Mouse (Mus musculus) hindbrain, embryonic 15.5 days (tissue): Measurements from ENCODE around the gene Uchl4. TPM values are rescaled to one million over a fixed set of nuclear protein-coding genes. Genes with fewer than 3 reads are reported as not detected.

ENCODE experiments used
- ATAC-seq: fragments of 200-750 bp; cut with Nextera tagmentation; 2 replicates; pipeline ENCODE4 v1.8.0; 2017; ENCODE audit warnings: low read depth, moderate number of reproducible peaks, moderate TSS enrichment; ENCODE audit not compliant: low FRiP score
- H3K27ac ChIP-seq: fragments of 300-500 bp; sonication (generic); replicated peaks from 2 replicates; pipeline ENCODE4 v1.5.1; 2015; ENCODE audit warnings: mild to moderate bottlenecking, inconsistent platforms
- H3K27me3 ChIP-seq: fragments of 300-500 bp; sonication (generic); 2 replicates; pipeline ENCODE4 v1.6.1; 2015; ENCODE audit warnings: control low read depth, inconsistent platforms
- H3K36me3 ChIP-seq: fragments of 300-500 bp; sonication (generic); 2 replicates; pipeline ENCODE4 v1.6.1; 2015; ENCODE audit warnings: control low read depth, inconsistent platforms
- H3K4me1 ChIP-seq: fragments of 300-500 bp; sonication (generic); replicated peaks from 2 replicates; pipeline ENCODE4 v1.6.1; 2015; ENCODE audit warnings: control low read depth, inconsistent platforms
- H3K4me2 ChIP-seq: fragments of 300-500 bp; sonication (generic); 2 replicates; pipeline ENCODE4 v1.6.1; 2015; ENCODE audit warnings: moderate library complexity, mild to moderate bottlenecking, inconsistent platforms
- H3K4me3 ChIP-seq: fragments of 300-500 bp; sonication (generic); 2 replicates; pipeline ENCODE4 v1.5.1; 2015; ENCODE audit warnings: mild to moderate bottlenecking, inconsistent platforms
- H3K9ac ChIP-seq: fragments of 300-500 bp; sonication (generic); 2 replicates; pipeline ENCODE4 v1.6.1; 2015; ENCODE audit warnings: inconsistent platforms
- H3K9me3 ChIP-seq: fragments of 300-500 bp; sonication (generic); 2 replicates; pipeline ENCODE4 v1.6.1; 2016; ENCODE audit warnings: control low read depth, inconsistent platforms
- WGBS: fragments of 180-500 bp; shearing (Covaris S2); methylation state at CpG from one replicate; pipeline ENCODE4 v1.1.7; 2015; 5-methylcytosine and 5-hydroxymethylcytosine counted together
- polyA plus RNA-seq: library from polyadenylated mRNA; unstranded; fragments of >200 nt; fragmentation: Nextera tagmentation; extraction: Ambion mirVana; gene quantifications from 2 replicates; pipeline ENCODE4 v1.2.1, GENCODE M21; 2015

The Uchl4 gene
- polyA plus RNA-seq, 1 experiment from 2014 or later, result 3.2 TPM

DNA sequence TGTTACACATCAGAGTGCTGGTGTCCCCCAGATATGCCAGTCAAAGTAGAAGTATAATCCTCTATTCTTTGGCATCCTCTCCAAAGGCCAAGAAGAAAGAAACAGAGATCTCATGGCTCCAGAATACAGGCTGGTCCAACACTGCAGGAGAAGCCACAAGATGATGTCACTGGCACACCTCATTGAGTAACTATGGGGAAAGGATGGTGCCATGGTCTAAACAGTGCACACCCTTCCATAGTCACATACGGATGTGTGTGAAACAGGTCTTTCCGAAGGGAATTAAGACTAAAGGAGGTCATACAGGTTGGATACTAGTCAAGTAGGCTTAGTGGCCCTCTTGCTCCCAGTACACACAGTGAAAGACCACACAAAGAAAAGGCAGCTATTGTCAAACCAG, 18.4 kb upstream of the Uchl4 start:
- 92% methylated on average over 2 of the region's 2 CpGs for WGBS
- Histone ChIP-seq H3K9me3 (no peaks in the 10 kb centered on the region), H3K4me1 (no peaks in the 10 kb centered on the region), H3K27ac (no peak overlapping the region), H3K9ac (no peak overlapping the region), H3K4me2 (no peak overlapping the region), H3K27me3 (no peaks in the 10 kb centered on the region), H3K36me3 (no peaks in the 10 kb centered on the region), H3K4me3 (no peak overlapping the region)
- no peak for ATAC-seq

DNA sequence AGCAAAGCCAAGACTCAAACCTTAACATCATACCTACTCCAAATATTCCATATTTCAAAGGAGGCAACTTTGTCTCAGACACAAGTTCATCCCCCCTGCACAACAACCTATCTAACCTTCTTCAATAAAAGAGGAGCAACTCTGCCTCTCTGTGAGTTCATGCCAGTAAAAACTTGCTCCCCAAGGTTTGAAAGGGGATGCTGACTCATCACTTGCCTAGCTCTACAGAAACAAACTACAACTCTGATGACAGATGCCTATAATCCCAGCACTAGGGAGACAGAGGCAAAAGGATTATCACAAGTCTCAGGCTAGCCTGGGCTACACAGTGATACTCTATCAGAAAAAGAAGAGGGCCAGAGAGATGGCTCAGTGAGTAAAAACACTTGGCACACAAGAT, 17.1 kb upstream of the Uchl4 start:
- Histone ChIP-seq H3K27me3 (no peaks in the 10 kb centered on the region), H3K4me3 (no peak overlapping the region), H3K9me3 (no peaks in the 10 kb centered on the region), H3K36me3 (no peaks in the 10 kb centered on the region), H3K4me1 (no peaks in the 10 kb centered on the region), H3K27ac (no peak overlapping the region), H3K4me2 (no peak overlapping the region), H3K9ac (no peak overlapping the region)
- no peak for ATAC-seq

DNA sequence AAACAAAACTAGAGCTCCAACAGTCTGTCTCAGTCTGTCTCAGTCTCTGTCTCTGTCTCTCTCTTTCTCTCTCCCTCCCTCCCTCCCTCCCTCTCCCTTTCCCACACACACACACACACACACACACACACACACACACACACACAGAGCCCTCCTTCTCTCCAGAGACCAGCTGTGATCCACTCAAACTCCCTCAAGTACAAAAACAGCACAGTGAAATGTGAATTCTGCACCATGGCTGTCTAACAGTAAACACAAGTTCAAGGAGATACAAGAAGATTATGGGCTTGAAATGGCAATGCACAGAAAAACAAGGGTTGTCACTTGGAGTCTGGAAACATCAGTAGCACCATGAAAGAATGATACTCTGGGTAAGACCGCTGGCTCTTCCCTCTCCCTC, 15.7 kb upstream of the Uchl4 start:
- no peak overlapping the region for H3K9ac ChIP-seq
- H3K27ac ChIP-seq, result no peak overlapping the region
- no peak overlapping the region for H3K4me2 ChIP-seq
- H3K4me1 ChIP-seq, result no peaks in the 10 kb centered on the region
- 71% methylated on average over 1 of the region's 1 CpGs for WGBS
- ATAC-seq, result no peak
- H3K9me3 ChIP-seq, result no peaks in the 10 kb centered on the region
- no peaks in the 10 kb centered on the region for H3K36me3 ChIP-seq
- H3K4me3 ChIP-seq, result no peak overlapping the region
- no peaks in the 10 kb centered on the region for H3K27me3 ChIP-seq

DNA sequence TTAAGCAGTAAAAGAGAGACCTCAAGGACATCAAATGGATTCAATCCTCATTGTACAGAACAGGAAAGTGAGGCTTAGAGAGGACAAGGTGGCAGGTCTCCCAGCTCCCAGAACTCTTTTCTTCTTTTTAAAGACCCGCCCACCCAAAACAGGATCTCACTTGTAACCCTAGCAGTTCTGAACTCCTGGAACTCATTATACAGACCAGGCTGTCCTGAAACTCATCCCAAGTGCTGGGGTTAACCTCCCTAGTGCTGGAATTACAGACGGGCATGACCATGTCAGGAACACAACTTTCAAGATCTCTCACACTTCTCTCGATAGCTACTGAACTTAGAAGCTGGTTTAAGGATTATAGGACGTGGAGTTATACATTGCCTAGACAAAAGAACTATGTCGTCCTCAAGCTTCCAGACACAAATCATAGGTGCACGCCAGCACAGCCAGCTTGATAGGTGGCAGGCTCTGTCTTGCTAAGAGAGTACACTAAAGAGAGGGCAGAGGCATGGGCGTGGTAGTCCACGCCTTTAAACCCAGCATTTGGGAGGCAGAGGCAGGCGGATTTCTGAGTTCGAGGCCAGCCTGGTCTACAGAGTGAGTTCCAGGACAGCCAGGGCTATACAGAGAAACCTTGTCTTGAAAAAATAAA, 15.1 kb upstream of the Uchl4 start:
- Histone ChIP-seq H3K27me3 (no peaks in the 10 kb centered on the region), H3K4me2 (no peak overlapping the region), H3K27ac (no peak overlapping the region), H3K4me3 (no peak overlapping the region), H3K36me3 (no peaks in the 10 kb centered on the region), H3K9me3 (no peaks in the 10 kb centered on the region), H3K9ac (no peak overlapping the region), H3K4me1 (no peaks in the 10 kb centered on the region)
- WGBS, result 95% methylated on average over 10 of the region's 10 CpGs
- ATAC-seq, result no peak

DNA sequence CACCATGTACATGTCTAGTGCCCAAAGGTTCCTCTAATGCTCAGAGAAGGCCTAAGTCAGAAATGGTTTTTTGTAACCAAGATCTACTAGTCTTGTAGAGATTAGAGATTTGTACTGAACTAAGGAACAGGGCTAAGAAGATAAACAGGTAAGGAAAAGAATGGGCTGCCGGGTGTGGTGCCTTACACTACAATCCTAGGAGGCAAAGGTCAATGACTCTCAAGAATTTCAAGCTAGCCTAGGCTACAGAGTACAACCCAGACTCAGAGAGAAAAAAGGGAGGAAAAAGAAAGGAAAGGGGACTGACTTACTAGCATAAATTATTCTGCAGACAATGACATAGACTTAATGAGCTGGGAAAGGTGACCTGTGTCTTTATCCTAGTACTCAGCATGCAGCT, 14.4 kb upstream of the Uchl4 start:
- no peak overlapping the region for H3K9ac ChIP-seq
- WGBS, result 64% methylated on average over 1 of the region's 1 CpGs
- H3K36me3 ChIP-seq, result no peaks in the 10 kb centered on the region
- no peak for ATAC-seq
- no peak overlapping the region for H3K27ac ChIP-seq
- H3K4me2 ChIP-seq, result no peak overlapping the region
- no peaks in the 10 kb centered on the region for H3K4me1 ChIP-seq
- H3K4me3 ChIP-seq, result no peak overlapping the region
- no peaks in the 10 kb centered on the region for H3K27me3 ChIP-seq
- no peaks in the 10 kb centered on the region for H3K9me3 ChIP-seq

DNA sequence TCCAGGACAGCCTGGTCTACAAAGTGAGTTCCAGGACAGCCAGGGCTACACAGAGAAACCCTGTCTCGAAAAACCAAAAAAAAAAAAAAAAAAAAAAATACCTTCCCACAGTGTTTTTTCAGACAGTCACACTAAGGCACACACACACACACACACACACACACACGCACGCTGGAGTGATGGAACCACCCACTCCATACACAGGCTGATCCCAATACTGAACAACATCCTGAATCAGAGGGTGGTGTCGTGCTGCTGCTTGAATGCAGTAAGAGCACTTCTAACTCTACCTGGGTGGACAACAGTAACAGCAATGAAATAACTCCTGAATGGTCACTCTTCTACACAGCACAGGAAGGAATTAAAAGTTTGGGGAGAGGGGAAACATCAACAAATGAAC, 13.5 kb upstream of the Uchl4 start:
- no peaks in the 10 kb centered on the region for H3K9me3 ChIP-seq
- H3K36me3 ChIP-seq, result no peaks in the 10 kb centered on the region
- no peaks in the 10 kb centered on the region for H3K27me3 ChIP-seq
- H3K9ac ChIP-seq, result no peak overlapping the region
- 85% methylated on average over 4 of the region's 4 CpGs for WGBS
- no peak overlapping the region for H3K4me2 ChIP-seq
- no peak for ATAC-seq
- no peak overlapping the region for H3K27ac ChIP-seq
- no peak overlapping the region for H3K4me3 ChIP-seq
- no peaks in the 10 kb centered on the region for H3K4me1 ChIP-seq

DNA sequence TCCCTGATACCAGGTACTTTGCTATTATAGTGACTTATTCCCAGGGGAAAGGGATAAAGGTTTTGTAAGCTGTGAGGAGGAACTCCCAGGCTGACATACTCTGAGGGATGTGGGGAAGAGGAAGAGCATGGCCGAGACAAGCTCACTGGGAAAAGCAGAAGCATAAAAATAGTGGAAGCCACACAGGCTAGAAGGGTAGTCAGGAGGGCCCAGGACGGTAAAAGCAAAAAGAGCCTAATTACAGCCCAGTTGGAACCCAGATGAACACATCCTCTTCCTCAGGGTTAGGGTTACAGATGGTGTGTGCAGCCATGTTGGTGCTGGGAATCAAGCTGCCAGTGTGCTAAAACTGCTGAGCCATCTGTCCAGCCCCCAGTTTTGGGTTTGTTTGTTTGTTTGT, 12.9 kb upstream of the Uchl4 start:
- no peak overlapping the region for H3K27ac ChIP-seq
- no peaks in the 10 kb centered on the region for H3K36me3 ChIP-seq
- H3K9me3 ChIP-seq, result no peaks in the 10 kb centered on the region
- 65% methylated on average over 2 of the region's 2 CpGs for WGBS
- H3K27me3 ChIP-seq, result no peaks in the 10 kb centered on the region
- H3K9ac ChIP-seq, result no peak overlapping the region
- H3K4me1 ChIP-seq, result no peaks in the 10 kb centered on the region
- no peak overlapping the region for H3K4me3 ChIP-seq
- ATAC-seq, result no peak
- no peak overlapping the region for H3K4me2 ChIP-seq

DNA sequence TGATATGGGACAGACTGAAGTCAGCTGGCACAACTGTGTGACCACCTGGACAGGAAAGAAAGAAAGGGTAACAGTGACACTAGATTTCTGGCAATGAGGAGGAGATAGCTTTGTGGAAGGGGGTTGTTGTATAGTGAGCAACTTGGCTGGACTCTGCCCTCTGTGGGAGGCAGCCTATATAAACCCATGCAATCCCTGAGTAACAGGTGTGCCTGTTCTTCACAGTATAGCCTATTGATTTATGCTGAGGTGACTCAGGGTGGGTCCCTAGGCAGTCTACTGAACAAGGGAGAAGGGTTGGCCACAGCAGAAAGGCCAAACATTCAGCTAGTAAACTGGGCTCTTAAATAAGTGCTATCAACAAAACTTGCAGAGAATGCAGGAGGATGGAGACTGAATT, 9.2 kb upstream of the Uchl4 start:
- H3K27ac ChIP-seq, result no peak overlapping the region
- H3K4me3 ChIP-seq, result no peak overlapping the region
- H3K4me2 ChIP-seq, result no peak overlapping the region
- no peaks in the 10 kb centered on the region for H3K27me3 ChIP-seq
- H3K9me3 ChIP-seq, result no peaks in the 10 kb centered on the region
- peaks cover 7% of the 10 kb centered on the region for H3K4me1 ChIP-seq
- no peak overlapping the region for H3K9ac ChIP-seq
- no peaks in the 10 kb centered on the region for H3K36me3 ChIP-seq
- ATAC-seq, result no peak

DNA sequence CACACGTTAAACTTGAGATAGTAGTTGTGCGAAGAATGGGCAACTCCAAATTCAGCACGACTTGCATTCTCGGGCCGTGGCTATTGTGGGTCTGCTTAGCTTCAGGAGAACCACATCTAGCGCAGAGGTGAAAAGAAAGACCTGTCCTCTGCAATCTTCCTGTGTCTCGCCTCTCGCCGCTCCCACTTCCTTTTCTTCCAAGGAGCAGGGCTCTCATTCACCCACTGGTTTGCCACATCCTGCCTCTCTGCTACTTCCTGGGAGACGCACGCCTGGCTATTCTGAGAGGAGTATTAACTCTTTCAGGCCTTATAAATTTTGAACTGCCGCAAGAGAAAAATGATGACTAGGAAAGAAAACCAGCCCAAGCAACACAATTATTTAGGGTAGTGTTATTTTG, 7.3 kb upstream of the Uchl4 start:
- no peak overlapping the region for H3K9ac ChIP-seq
- H3K4me2 ChIP-seq, result no peak overlapping the region
- no peak overlapping the region for H3K4me3 ChIP-seq
- H3K27ac ChIP-seq, result no peak overlapping the region
- ATAC-seq, result no peak
- no peaks in the 10 kb centered on the region for H3K27me3 ChIP-seq
- H3K4me1 ChIP-seq, result peaks cover 19% of the 10 kb centered on the region
- no peaks in the 10 kb centered on the region for H3K36me3 ChIP-seq
- 85% methylated on average over 12 of the region's 12 CpGs for WGBS
- H3K9me3 ChIP-seq, result no peaks in the 10 kb centered on the region

DNA sequence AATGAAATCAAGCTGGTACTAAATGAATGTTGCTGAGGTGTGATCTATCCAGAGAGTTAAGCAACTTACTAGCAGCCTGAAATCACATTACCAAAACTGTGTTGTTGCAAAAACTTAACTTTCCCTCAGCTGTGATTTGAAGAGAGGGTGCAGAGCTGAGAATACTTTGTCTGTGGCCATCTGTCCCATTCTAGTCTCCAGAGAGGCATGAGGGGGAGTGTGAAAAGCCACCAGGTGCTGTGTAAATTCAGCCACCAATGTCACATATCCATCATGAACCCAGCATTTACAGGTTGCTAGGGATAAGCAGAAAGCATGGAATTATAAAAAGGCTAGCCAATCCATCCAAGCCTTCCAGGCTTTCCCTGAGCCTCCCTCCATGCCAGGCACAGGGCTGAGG, 6.0 kb upstream of the Uchl4 start:
- H3K9ac ChIP-seq, result no peak overlapping the region
- H3K4me2 ChIP-seq, result no peak overlapping the region
- H3K4me1 ChIP-seq, result peaks cover 19% of the 10 kb centered on the region
- H3K4me3 ChIP-seq, result no peak overlapping the region
- H3K27me3 ChIP-seq, result no peaks in the 10 kb centered on the region
- H3K9me3 ChIP-seq, result no peaks in the 10 kb centered on the region
- ATAC-seq, result no peak
- H3K36me3 ChIP-seq, result no peaks in the 10 kb centered on the region
- H3K27ac ChIP-seq, result no peak overlapping the region

DNA sequence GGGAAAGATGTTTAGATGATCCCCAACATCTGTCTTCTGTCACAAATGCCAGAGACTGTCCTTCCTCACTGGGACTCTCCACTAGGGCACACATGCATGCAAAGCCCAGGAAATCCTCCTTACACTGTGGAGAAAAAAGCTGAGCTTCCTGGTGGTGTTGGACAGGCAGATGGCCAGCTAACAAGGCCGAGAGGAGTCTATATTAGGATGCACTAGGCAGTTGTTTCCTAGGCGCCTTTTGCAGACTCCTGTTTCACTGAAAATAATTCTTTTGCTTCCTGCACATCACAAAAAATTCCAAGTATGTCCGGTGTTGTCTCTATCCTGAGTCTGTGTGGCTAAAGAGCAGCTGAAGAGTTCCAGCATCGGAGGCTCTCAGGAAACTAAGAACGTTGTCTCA, 3.8 kb upstream of the Uchl4 start:
- H3K4me3 ChIP-seq, result no peak overlapping the region
- WGBS, result 75% methylated on average over 5 of the region's 5 CpGs
- no peak overlapping the region for H3K9ac ChIP-seq
- no peak overlapping the region for H3K27ac ChIP-seq
- no peak for ATAC-seq
- H3K4me2 ChIP-seq, result no peak overlapping the region
- no peaks in the 10 kb centered on the region for H3K9me3 ChIP-seq
- no peaks in the 10 kb centered on the region for H3K27me3 ChIP-seq
- no peaks in the 10 kb centered on the region for H3K36me3 ChIP-seq
- peaks cover 23% of the 10 kb centered on the region for H3K4me1 ChIP-seq

DNA sequence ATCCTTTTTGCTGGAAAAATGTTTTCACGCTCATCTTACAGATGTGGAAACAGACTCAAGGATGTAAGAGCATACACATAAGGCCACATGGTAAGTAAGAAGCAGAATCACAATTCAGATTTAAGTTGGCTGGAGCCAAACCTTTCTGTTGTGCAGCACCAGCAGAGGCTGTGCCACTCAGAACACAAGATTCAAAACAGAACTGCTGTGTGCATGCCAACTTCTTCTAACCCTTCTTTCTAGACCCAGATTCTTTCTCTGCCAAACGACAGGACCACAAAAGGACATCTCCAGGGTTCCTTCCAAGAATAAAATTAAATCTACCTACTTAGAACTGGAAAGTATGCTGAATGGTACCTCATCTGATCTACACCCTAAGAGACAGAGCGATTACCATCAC, 3.3 kb upstream of the Uchl4 start:
- Histone ChIP-seq H3K9ac (no peak overlapping the region), H3K27ac (no peak overlapping the region), H3K4me2 (no peak overlapping the region), H3K9me3 (no peaks in the 10 kb centered on the region), H3K36me3 (no peaks in the 10 kb centered on the region), H3K4me3 (no peak overlapping the region), H3K27me3 (no peaks in the 10 kb centered on the region), H3K4me1 (peaks cover 23% of the 10 kb centered on the region)
- WGBS, result 75% methylated on average over 3 of the region's 3 CpGs
- ATAC-seq, result no peak

DNA sequence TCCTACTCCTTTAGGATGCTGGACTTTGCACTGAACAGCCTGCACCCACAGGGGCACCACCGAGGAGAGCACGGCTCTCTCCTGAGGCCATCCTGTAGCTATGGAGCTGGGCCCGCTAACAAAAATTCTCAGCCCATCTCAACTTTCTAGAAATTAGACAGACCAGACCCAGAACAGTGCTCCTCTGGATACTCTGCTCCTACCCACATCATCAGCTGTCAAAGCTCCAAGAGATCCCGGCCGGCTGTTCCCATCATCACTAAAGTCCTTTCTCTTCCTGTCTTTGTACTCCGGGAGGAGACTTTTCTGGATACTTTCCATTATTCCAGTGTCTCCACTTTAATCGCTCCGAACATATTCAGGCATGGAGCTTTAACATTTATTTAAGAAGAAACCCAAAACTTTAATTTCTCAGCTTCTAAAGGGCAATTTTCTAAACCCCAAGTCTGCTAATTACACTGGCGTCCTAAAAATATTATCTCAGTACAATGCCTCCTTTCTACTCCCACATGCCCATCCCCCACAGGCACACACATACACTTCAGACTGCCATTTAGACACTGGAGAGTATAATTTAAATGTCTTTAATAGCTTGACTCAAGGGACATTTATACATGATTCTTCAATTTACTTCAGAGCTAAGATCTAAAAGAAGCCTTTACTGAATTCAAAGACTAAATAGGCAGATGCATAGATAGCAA, 2.6 kb upstream of the Uchl4 start:
- H3K27me3 ChIP-seq, result no peaks in the 10 kb centered on the region
- no peak overlapping the region for H3K4me2 ChIP-seq
- ATAC-seq, result no peak
- WGBS, result 50% methylated on average over 9 of the region's 9 CpGs
- no peak overlapping the region for H3K4me3 ChIP-seq
- no peak overlapping the region for H3K9ac ChIP-seq
- no peaks in the 10 kb centered on the region for H3K36me3 ChIP-seq
- no peaks in the 10 kb centered on the region for H3K9me3 ChIP-seq
- H3K27ac ChIP-seq, result 0 out of 2 replicates have a peak overlapping the region, but pooled peaks have one; percentile 42
- H3K4me1 ChIP-seq, result peaks cover 23% of the 10 kb centered on the region
